Mouse (Mus musculus) left cerebral cortex, postnatal 4 days (tissue): Measurements from ENCODE around the gene H2-Ke6. TPM values are rescaled to one million over a fixed set of nuclear protein-coding genes. Genes with fewer than 3 reads are reported as not detected.
A peak's percentile ranks its signal among the peaks of the same experiment; 100 is the strongest.

ENCODE experiments used
- DNase-seq: peaks from one replicate; pipeline ENCODE4 v3.0.0-alpha.2; 2022
- intact Hi-C: fragments of 180-260 bp; cut with DNase I; formaldehyde crosslinking; loops from one replicate; pipeline ENCODE4 v1.15.1; 2025
- total RNA-seq, 2 experiments: library from RNA; stranded (reverse); gene quantifications; 2 replicates each; pipeline ENCODE4 v1.2.3; 2021

H2-Ke6 gene
- total RNA-seq: 10 to 100 TPM; 41.6 to 45.2 TPM

GRCm38 (mm10) chr17:34027656-34028223, at the start of gene H2-Ke6:
H2-Ke6 (minus strand) TSS chr17:34028060.
- intact Hi-C loops: no loop called here

GRCm38 (mm10) chr17:34077549-34077948, 49.7 kb upstream of the H2-Ke6 start:
- intact Hi-C loops: loop anchor here (5.0 kb wide), 1 partner anchor 90 kb away; no protein-coding TSS in a partner anchor
- DNase-seq: peak; percentile 73

More at GRCm38 (mm10) chr17:34027656-34028223, at the start of gene H2-Ke6:
- DNase-seq: peak; percentile 95

GRCm38 (mm10) chr17:34075271-34075670, 47.4 kb upstream of the H2-Ke6 start:
- peak; percentile 72 for DNase-seq
- intact Hi-C loops: loop anchor here (5.0 kb wide), 1 partner anchor 92 kb away; no protein-coding TSS in a partner anchor

GRCm38 (mm10) chr17:34072091-34072490, 44.2 kb upstream of the H2-Ke6 start:
- intact Hi-C loops: no loop called here
- no peak for DNase-seq

- intact Hi-C loops: no loop called here
- no peak for DNase-seq
Measured at GRCm38 (mm10) chr17:34068864-34069263, 41.0 kb upstream of the H2-Ke6 start.

GRCm38 (mm10) chr17:34057224-34057623, 29.4 kb upstream of the H2-Ke6 start:
- intact Hi-C loops: no loop called here
- no peak for DNase-seq

- no peak for DNase-seq
- intact Hi-C loops: no loop called here
Measured at GRCm38 (mm10) chr17:34047404-34048050, 19.7 kb upstream of the H2-Ke6 start.

GRCm38 (mm10) chr17:34045941-34046340, 18.1 kb upstream of the H2-Ke6 start:
- intact Hi-C loops: no loop called here
- no peak for DNase-seq

GRCm38 (mm10) chr17:34039562-34040450, 11.9 kb upstream of the H2-Ke6 start:
- intact Hi-C loops: loop anchor here (5.0 kb wide), 1 partner anchor 77 kb away; the partner anchor contains the start of gene H2-DMa
- DNase-seq: peak; percentile 59

- intact Hi-C loops: loop anchor here (5.0 kb wide), 1 partner anchor 78 kb away; the partner anchor contains the start of gene H2-DMa
- no peak for DNase-seq
Measured at GRCm38 (mm10) chr17:34038878-34039561, 11.2 kb upstream of the H2-Ke6 start, which contains the start of gene Col11a2. Col11a2 (plus strand) TSS chr17:34039437.

GRCm38 (mm10) chr17:34038440-34038839, 10.6 kb upstream of the H2-Ke6 start:
- intact Hi-C loops: loop anchor here (5.0 kb wide), 1 partner anchor 79 kb away; the partner anchor contains the start of gene H2-DMa

GRCm38 (mm10) chr17:34037241-34037640, 9.4 kb upstream of the H2-Ke6 start:
- intact Hi-C loops: loop anchor here (5.0 kb wide), 1 partner anchor 80 kb away; the partner anchor contains the start of gene H2-DMa
- DNase-seq: no peak

More at GRCm38 (mm10) chr17:34038440-34038839, 10.6 kb upstream of the H2-Ke6 start:
- peak; percentile 63 for DNase-seq

GRCm38 (mm10) chr17:34036647-34037046, 8.8 kb upstream of the H2-Ke6 start:
- intact Hi-C loops: loop anchor here (5.0 kb wide), 1 partner anchor 81 kb away; the partner anchor contains the start of gene H2-DMa
- no peak for DNase-seq

- intact Hi-C loops: loop anchor here (5.0 kb wide), 1 partner anchor 82 kb away; the partner anchor contains the start of gene H2-DMa
- DNase-seq: no peak
Measured at GRCm38 (mm10) chr17:34035517-34035916, 7.7 kb upstream of the H2-Ke6 start.

- peak; percentile 62 for DNase-seq
- intact Hi-C loops: loop anchor here (5.0 kb wide), 1 partner anchor 563 kb away; the partner anchor contains the start of gene Ager
Measured at GRCm38 (mm10) chr17:34034064-34034463, 6.2 kb upstream of the H2-Ke6 start.

- intact Hi-C loops: loop anchor here (5.0 kb wide), 1 partner anchor 564 kb away; the partner anchor contains the start of gene Ager
- peak; percentile 38 for DNase-seq
Measured at GRCm38 (mm10) chr17:34033441-34033840, 5.6 kb upstream of the H2-Ke6 start.

- peak; percentile 32 for DNase-seq
- intact Hi-C loops: loop anchor here (5.0 kb wide), 1 partner anchor 564 kb away; the partner anchor contains the start of gene Ager
Measured at GRCm38 (mm10) chr17:34032806-34033205, 4.9 kb upstream of the H2-Ke6 start.

- intact Hi-C loops: loop anchor here (5.0 kb wide), 1 partner anchor 565 kb away; the partner anchor contains the start of gene Ager
- no peak for DNase-seq
Measured at GRCm38 (mm10) chr17:34032174-34032632, 4.3 kb upstream of the H2-Ke6 start.

- DNase-seq: peak; percentile 99
- intact Hi-C loops: loop anchor here (5.0 kb wide), 1 partner anchor 566 kb away; the partner anchor contains the start of gene Ager
Measured at GRCm38 (mm10) chr17:34031465-34032173, 3.8 kb upstream of the H2-Ke6 start, which contains the start of the genes Slc39a7 and Rxrb. Slc39a7 (minus strand) TSS chr17:34031682. Rxrb (plus strand) TSS chr17:34031812.
